Mouse (Mus musculus): ENCODE measurements around the gene Lmntd2. TPM values are rescaled to one million over a fixed set of nuclear protein-coding genes. Genes with fewer than 3 reads are reported as not detected.
A peak's percentile ranks its signal among the peaks of the same experiment; 100 is the strongest.
"Not testable (repeated sequence)": the region's sequence is repeated elsewhere in the genome, so short reads cannot be mapped to it uniquely, and the experiment has no call there.

The Lmntd2 gene
- polyA plus RNA-seq (2015; fragmentation: Nextera tagmentation; extraction: Ambion mirVana): 0.23 and 0.58 TPM in 2 replicates

DNA sequence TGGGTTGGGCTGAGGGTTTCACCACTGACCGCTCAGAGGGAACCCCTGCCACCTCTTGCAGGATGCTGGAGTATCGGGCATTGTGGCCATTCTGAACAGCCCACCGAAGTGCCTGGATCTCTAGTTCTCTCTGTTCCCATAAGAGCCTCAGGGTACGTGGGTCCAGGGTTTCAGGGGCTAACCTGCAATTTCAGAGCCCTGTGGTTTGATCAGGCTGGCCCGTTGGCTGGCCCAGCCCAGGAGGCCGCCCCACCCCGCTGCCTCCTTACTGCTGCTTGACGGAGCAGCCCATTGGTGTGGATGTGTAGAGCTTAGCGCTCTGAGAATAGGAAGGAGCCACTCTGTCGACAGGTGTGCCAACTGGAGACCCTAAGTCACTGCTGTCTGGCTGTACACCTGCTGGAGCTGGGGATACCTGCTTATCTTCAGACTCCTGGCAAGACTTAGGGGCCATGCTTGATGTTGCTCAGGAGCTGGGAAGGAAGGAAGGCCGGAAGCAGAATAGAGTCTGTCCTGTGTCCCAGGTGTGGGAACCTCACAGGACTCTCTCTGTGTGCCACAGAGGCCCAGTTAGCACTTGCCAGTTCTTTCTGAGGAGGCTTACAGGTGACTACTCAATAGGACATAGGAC lies at the start of gene Lmntd2:
Gene Lmntd2 (minus strand): TSS at position 476 of the 631 bp plus-strand sequence.
- Histone ChIP-seq H3K27ac (peak within 1 kb of the TSS; percentile 52), H3K4me1 (replicated peaks) (peaks cover 22% of the 10 kb centered on the region), H3K36me3 (no peaks in the 10 kb centered on the region), H3K27me3 (no peaks in the 10 kb centered on the region), H3K9me3 (replicated peaks) (no peaks in the 10 kb centered on the region), H3K4me3 (peak within 1 kb of the TSS; percentile 76), H3K4me2 (peak within 1 kb of the TSS; percentile 98), H3K9ac (peak within 1 kb of the TSS; percentile 50)
- no peak for ATAC-seq (replicated peaks; ENCODE audit: insufficient number of reproducible peaks, insufficient read depth, low FRiP score, low read depth)
- 92% methylated on average over 11 of the region's 11 CpGs for WGBS

DNA sequence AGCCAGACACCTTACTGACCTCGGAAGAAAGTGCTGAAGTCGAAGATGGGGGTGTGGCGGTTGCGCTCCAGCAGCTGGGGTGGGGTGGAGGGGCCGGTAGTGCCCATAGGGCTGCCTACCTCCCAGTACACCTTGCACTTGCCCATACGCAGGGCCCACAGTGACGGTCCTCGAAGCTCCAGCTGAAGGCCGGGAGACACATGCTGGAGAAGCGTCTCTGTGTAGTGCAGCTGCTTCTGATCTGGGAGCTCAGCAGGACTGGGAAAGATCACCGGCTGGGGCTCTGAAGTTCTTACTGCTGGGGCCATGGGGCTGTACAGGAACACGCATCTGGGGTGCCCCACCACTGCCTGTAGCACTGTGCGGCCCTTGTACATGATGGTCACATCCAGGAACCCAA lies 49.8 kb upstream of the Lmntd2 start:
- Histone ChIP-seq H3K9me3 (replicated peaks) (no peaks in the 10 kb centered on the region), H3K4me2 (no peak overlapping the region), H3K9ac (no peak overlapping the region), H3K27me3 (no peaks in the 10 kb centered on the region), H3K36me3 (peaks cover 54% of the 10 kb centered on the region), H3K4me1 (replicated peaks) (peaks cover 16% of the 10 kb centered on the region), H3K4me3 (no peak overlapping the region), H3K27ac (no peak overlapping the region)
- WGBS: 86% methylated on average over 13 of the region's 13 CpGs
- ATAC-seq (replicated peaks; ENCODE audit: insufficient number of reproducible peaks, insufficient read depth, low FRiP score, low read depth): no peak

- Histone ChIP-seq H3K9ac (no peak overlapping the region), H3K4me1 (replicated peaks) (peaks cover 14% of the 10 kb centered on the region), H3K27me3 (no peaks in the 10 kb centered on the region), H3K27ac (no peak overlapping the region), H3K9me3 (replicated peaks) (no peaks in the 10 kb centered on the region), H3K36me3 (peaks cover 76% of the 10 kb centered on the region), H3K4me2 (no peak overlapping the region), H3K4me3 (no peak overlapping the region)
- ATAC-seq (replicated peaks; ENCODE audit: insufficient number of reproducible peaks, insufficient read depth, low FRiP score, low read depth): no peak
- 91% methylated on average over 3 of the region's 3 CpGs for WGBS
Observed at GRCm38 (mm10) chr7:141261480-141261879, 47.6 kb upstream of the Lmntd2 start.

DNA sequence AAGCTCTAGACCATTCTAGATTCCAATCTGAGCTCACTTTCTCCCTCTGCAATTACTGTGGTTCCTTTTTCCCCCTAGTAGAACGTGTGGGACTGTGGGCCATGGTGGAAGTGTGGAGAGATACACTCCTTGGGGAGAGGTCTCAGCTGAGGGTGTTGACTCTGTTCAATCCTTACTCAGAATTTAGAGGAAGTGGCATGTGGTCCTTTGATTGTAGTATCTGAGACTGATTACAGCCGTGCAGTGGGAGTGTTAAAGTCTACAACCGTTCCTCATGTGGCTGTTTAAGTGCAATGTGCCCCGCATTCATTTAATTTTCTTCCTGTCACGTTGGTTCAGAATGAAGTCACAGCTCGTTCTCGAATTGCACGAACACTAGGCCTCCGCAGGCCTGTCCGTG lies 42.3 kb upstream of the Lmntd2 start:
- Histone ChIP-seq H3K27me3 (no peaks in the 10 kb centered on the region), H3K9me3 (replicated peaks) (no peaks in the 10 kb centered on the region), H3K27ac (no peak overlapping the region), H3K4me3 (no peak overlapping the region), H3K4me2 (no peak overlapping the region), H3K36me3 (peaks cover 84% of the 10 kb centered on the region), H3K9ac (no peak overlapping the region), H3K4me1 (replicated peaks) (no peaks in the 10 kb centered on the region)
- no peak for ATAC-seq (replicated peaks; ENCODE audit: insufficient number of reproducible peaks, insufficient read depth, low FRiP score, low read depth)
- 82% methylated on average over 10 of the region's 10 CpGs for WGBS

- H3K4me2 ChIP-seq; H3K4me3 ChIP-seq; H3K9me3 ChIP-seq (replicated peaks); ATAC-seq (replicated peaks; ENCODE audit: insufficient number of reproducible peaks, insufficient read depth, low FRiP score, low read depth); H3K27ac ChIP-seq; H3K27me3 ChIP-seq; H3K9ac ChIP-seq; H3K4me1 ChIP-seq (replicated peaks): not testable (repeated sequence)
- 85% methylated on average over 4 of the region's 4 CpGs for WGBS
- H3K36me3 ChIP-seq: peaks cover 85% of the 10 kb centered on the region
Observed at GRCm38 (mm10) chr7:141250486-141250885, 36.6 kb upstream of the Lmntd2 start.

DNA sequence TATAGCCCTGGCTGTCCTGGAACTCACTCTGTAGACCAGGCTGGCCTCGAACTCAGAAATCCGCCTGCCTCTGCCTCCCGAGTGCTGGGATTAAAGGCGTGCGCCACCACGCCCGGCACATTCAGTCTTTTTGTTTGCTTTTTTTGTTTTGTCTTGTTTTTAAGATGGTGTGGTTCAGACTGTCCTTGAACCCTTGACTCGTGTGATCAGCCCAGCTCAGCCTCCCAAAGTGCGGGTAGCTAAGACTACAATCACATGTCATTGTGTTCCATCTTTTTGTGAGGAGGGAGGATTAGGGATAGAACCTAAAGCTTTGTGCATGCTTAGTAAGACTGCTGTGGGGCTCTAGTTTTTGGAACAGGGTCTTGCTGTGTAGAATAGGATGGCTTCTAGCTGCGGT lies 17.7 kb upstream of the Lmntd2 start:
- H3K36me3 ChIP-seq: peaks cover 52% of the 10 kb centered on the region
- WGBS: 94% methylated on average over 10 of the region's 10 CpGs
- no peak overlapping the region for H3K27ac ChIP-seq

GRCm38 (mm10) chr7:141231111-141231510 lies 17.2 kb upstream of the Lmntd2 start:
- Histone ChIP-seq H3K27me3 (no peaks in the 10 kb centered on the region), H3K4me1 (replicated peaks) (peaks cover 21% of the 10 kb centered on the region), H3K4me2 (no peak overlapping the region), H3K27ac (no peak overlapping the region), H3K9me3 (replicated peaks) (no peaks in the 10 kb centered on the region), H3K4me3 (no peak overlapping the region), H3K9ac (no peak overlapping the region), H3K36me3 (peaks cover 49% of the 10 kb centered on the region)
- 89% methylated on average over 3 of the region's 3 CpGs for WGBS
- ATAC-seq (replicated peaks; ENCODE audit: insufficient number of reproducible peaks, insufficient read depth, low FRiP score, low read depth): no peak

More for the DNA sequence above, 17.7 kb upstream of the Lmntd2 start:
- Histone ChIP-seq H3K4me1 (replicated peaks) (peaks cover 21% of the 10 kb centered on the region), H3K9me3 (replicated peaks) (no peaks in the 10 kb centered on the region), H3K4me2 (no peak overlapping the region), H3K27me3 (no peaks in the 10 kb centered on the region), H3K4me3 (no peak overlapping the region), H3K9ac (no peak overlapping the region)
- ATAC-seq (replicated peaks; ENCODE audit: insufficient number of reproducible peaks, insufficient read depth, low FRiP score, low read depth): no peak

DNA sequence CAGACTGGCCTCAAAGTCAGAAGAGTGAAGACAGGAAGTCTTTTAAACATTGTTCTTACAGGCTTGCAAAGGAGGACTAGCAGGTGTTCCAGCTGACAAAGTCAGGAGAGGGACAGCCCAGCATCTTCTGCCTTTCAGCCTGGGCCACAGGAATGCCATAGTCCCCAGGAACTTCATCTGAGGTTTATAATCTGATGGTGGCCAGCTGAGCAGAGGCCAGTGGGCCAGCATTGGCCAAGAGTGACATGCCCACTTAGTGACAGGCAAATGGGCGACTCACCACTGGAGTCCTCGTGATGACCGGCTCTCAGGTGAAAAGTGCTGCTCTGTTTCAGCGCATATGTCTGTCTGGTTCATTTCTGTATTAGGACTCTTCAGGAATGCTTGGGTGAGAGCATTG lies 16.7 kb upstream of the Lmntd2 start:
- Histone ChIP-seq H3K36me3 (peaks cover 45% of the 10 kb centered on the region), H3K4me1 (replicated peaks) (peaks cover 21% of the 10 kb centered on the region), H3K9me3 (replicated peaks) (no peaks in the 10 kb centered on the region), H3K27ac (no peak overlapping the region), H3K4me2 (peak overlapping the region; percentile 85), H3K4me3 (no peak overlapping the region), H3K9ac (peak overlapping the region; percentile 0; the same call in 1 of the 2 replicates), H3K27me3 (no peaks in the 10 kb centered on the region)
- 92% methylated on average over 4 of the region's 4 CpGs for WGBS
- no peak for ATAC-seq (replicated peaks; ENCODE audit: insufficient number of reproducible peaks, insufficient read depth, low FRiP score, low read depth)

- H3K27me3 ChIP-seq: no peaks in the 10 kb centered on the region
- H3K9me3 ChIP-seq (replicated peaks): no peaks in the 10 kb centered on the region
- H3K27ac ChIP-seq: 0 out of 2 replicates have a peak overlapping the region, but pooled peaks have one; percentile 93
- H3K4me3 ChIP-seq: peak overlapping the region; percentile 92
- ATAC-seq (replicated peaks; ENCODE audit: insufficient number of reproducible peaks, insufficient read depth, low FRiP score, low read depth): no peak
- peaks cover 21% of the 10 kb centered on the region for H3K4me1 ChIP-seq (replicated peaks)
- peak overlapping the region; percentile 85 for H3K4me2 ChIP-seq
- H3K36me3 ChIP-seq: peaks cover 36% of the 10 kb centered on the region
- whole genome bisulfite sequencing: 44% methylated on average over 6 of the region's 6 CpGs
- peak overlapping the region; percentile 91 for H3K9ac ChIP-seq
Observed at GRCm38 (mm10) chr7:141229702-141230101, 15.8 kb upstream of the Lmntd2 start.

GRCm38 (mm10) chr7:141228279-141229067 lies 14.6 kb upstream of the Lmntd2 start, which contains the start of gene Phrf1:
Gene Phrf1 (plus strand): TSS chr7:141228784.
- peak; percentile 88 for ATAC-seq (replicated peaks; ENCODE audit: insufficient number of reproducible peaks, insufficient read depth, low FRiP score, low read depth)
- under 1% methylated on average over 76 of the region's 76 CpGs for WGBS
- Histone ChIP-seq H3K4me1 (replicated peaks) (peaks cover 21% of the 10 kb centered on the region), H3K36me3 (peaks cover 25% of the 10 kb centered on the region), H3K9me3 (replicated peaks) (no peaks in the 10 kb centered on the region), H3K4me3 (peak within 1 kb of the TSS; percentile 92), H3K27me3 (no peaks in the 10 kb centered on the region), H3K4me2 (peak within 1 kb of the TSS; percentile 85), H3K27ac (peak within 1 kb of the TSS; percentile 93), H3K9ac (peak within 1 kb of the TSS; percentile 91)

- H3K27ac ChIP-seq: 0 out of 2 replicates have a peak overlapping the region, but pooled peaks have one; percentile 3
- H3K9ac ChIP-seq: peak overlapping the region; percentile 91; the same call in 1 of the 2 replicates
- H3K9me3 ChIP-seq (replicated peaks): no peaks in the 10 kb centered on the region
- ATAC-seq (replicated peaks; ENCODE audit: insufficient number of reproducible peaks, insufficient read depth, low FRiP score, low read depth): no peak
- H3K27me3 ChIP-seq: no peaks in the 10 kb centered on the region
- peaks cover 18% of the 10 kb centered on the region for H3K36me3 ChIP-seq
- peak overlapping the region; percentile 85 for H3K4me2 ChIP-seq
- H3K4me3 ChIP-seq: peak overlapping the region; percentile 92; the same call in 1 of the 2 replicates
- peaks cover 25% of the 10 kb centered on the region for H3K4me1 ChIP-seq (replicated peaks)
- 82% methylated on average over 4 of the region's 4 CpGs for WGBS
Observed at GRCm38 (mm10) chr7:141227796-141228195, 13.9 kb upstream of the Lmntd2 start.

Data from heart, embryonic 15.5 days (tissue).